Mouse (Mus musculus) MEL (cell line): ENCODE data around the gene Nr2f1. TPM values are rescaled to one million over a fixed set of nuclear protein-coding genes. Genes with fewer than 3 reads are reported as not detected.

ENCODE experiments used
- DNase-seq: peaks from one replicate; pipeline ENCODE4 v3.0.0; 2011; ENCODE audit warnings: low read depth, low spot score
- H3K27ac ChIP-seq: 2 replicates; pipeline ENCODE4 v1.5.1; 2012; ENCODE audit warnings: low read depth, mild to moderate bottlenecking, control low read depth, low read length, moderate library complexity; ENCODE audit not compliant: control insufficient read depth
- H3K27me3 ChIP-seq, 2 experiments: fragments of 150-350 bp in 1 of 2; sonication (generic) in 1 of 2; 2 replicates each; pipeline ENCODE4 v1.6.1; 2012; ENCODE audit warnings: low read length in 2 of 2, mild to moderate bottlenecking in 2 of 2, improper control_type of control experiment in 1 of 2, moderate library complexity in 1 of 2; ENCODE audit not compliant: insufficient read depth in 2 of 2, control insufficient read depth in 1 of 2
- H3K36me3 ChIP-seq, 2 experiments: 2 replicates each; pipeline ENCODE4 v1.6.1; 2012 to 2014; ENCODE audit warnings: low read length in 2 of 2, improper control_type of control experiment in 1 of 2, inconsistent platforms in 1 of 2, mild to moderate bottlenecking in 1 of 2; ENCODE audit not compliant: insufficient read depth in 2 of 2, control insufficient read depth in 1 of 2
- H3K4me1 ChIP-seq, 2 experiments: fragments of 150-350 bp in 1 of 2; sonication (generic) in 1 of 2; 2 replicates each; pipeline ENCODE4 v1.6.1; 2012; ENCODE audit warnings: low read length in 2 of 2, improper control_type of control experiment in 1 of 2, mild to moderate bottlenecking in 1 of 2; ENCODE audit not compliant: insufficient read depth in 2 of 2, control insufficient read depth in 1 of 2
- H3K4me3 ChIP-seq, 2 experiments: fragments of 150-350 bp in 1 of 2; sonication (generic) in 1 of 2; 2 replicates each; pipeline ENCODE4 v1.5.1; 2012; ENCODE audit warnings: low read depth in 2 of 2, low read length in 2 of 2, mild to moderate bottlenecking in 2 of 2, moderate library complexity in 2 of 2, control low read depth in 1 of 2, improper control_type of control experiment in 1 of 2; ENCODE audit not compliant: control insufficient read depth in 1 of 2, insufficient read depth in 1 of 2
- H3K79me2 ChIP-seq: 2 replicates; pipeline ENCODE4 v1.6.1; 2012; ENCODE audit warnings: mild to moderate bottlenecking, low read length, moderate library complexity; ENCODE audit not compliant: control insufficient read depth, poor library complexity, insufficient read depth
- H3K9ac ChIP-seq: 2 replicates; pipeline ENCODE4 v1.6.1; 2012; ENCODE audit warnings: low read depth, mild to moderate bottlenecking, control low read depth, low read length, moderate library complexity; ENCODE audit not compliant: control insufficient read depth, poor library complexity, severe bottlenecking
- H3K9me3 ChIP-seq: fragments of 150-350 bp; sonication (generic); replicated peaks from 2 replicates; pipeline ENCODE4 v1.6.1; 2012; ENCODE audit warnings: mild to moderate bottlenecking, low read length, improper control_type of control experiment, moderate library complexity; ENCODE audit not compliant: insufficient read depth
- BHLHE40 ChIP-seq: IDR thresholded peaks from 2 replicates; pipeline ENCODE4 v1.6.1; 2012; ENCODE audit warnings: low read depth, mild to moderate bottlenecking, inconsistent platforms, low read length, improper control_type of control experiment, borderline replicate concordance
- CHD1 ChIP-seq: IDR thresholded peaks from 2 replicates; pipeline ENCODE4 v1.6.1; 2012; ENCODE audit warnings: low read depth, mild to moderate bottlenecking, inconsistent platforms, low read length, improper control_type of control experiment
- CHD2 ChIP-seq: IDR thresholded peaks from 2 replicates; pipeline ENCODE4 v1.6.1; 2011; ENCODE audit warnings: low read length, improper control_type of control experiment
- CTCF ChIP-seq, 3 experiments: IDR thresholded peaks in 2 of 3; conservative IDR thresholded peaks in 1 of 3; 2 replicates each; pipeline ENCODE4 v1.5.1; 2011 to 2012; ENCODE audit warnings: low read length in 3 of 3, low read depth in 2 of 3, mild to moderate bottlenecking in 2 of 3, improper control_type of control experiment in 1 of 3, inconsistent platforms in 1 of 3, mixed read lengths in 1 of 3, moderate library complexity in 1 of 3; ENCODE audit not compliant: control insufficient read depth in 1 of 3, insufficient read depth in 1 of 3, poor library complexity in 1 of 3, severe bottlenecking in 1 of 3
- E2F4 ChIP-seq: IDR thresholded peaks from 2 replicates; pipeline ENCODE4 v1.6.1; 2011; ENCODE audit warnings: low read depth, low read length, improper control_type of control experiment, borderline replicate concordance
- ELF1 ChIP-seq: IDR thresholded peaks from 2 replicates; pipeline ENCODE4 v1.6.1; 2014; ENCODE audit warnings: low read depth, mild to moderate bottlenecking, inconsistent platforms, low read length, improper control_type of control experiment, moderate library complexity
- ETS1 ChIP-seq: IDR thresholded peaks from 2 replicates; pipeline ENCODE4 v1.6.1; 2012; ENCODE audit warnings: low read depth, mild to moderate bottlenecking, inconsistent platforms, low read length, improper control_type of control experiment, moderate library complexity
- GABPA ChIP-seq: IDR thresholded peaks from 2 replicates; pipeline ENCODE4 v1.6.1; 2012; ENCODE audit warnings: low read depth, mild to moderate bottlenecking, inconsistent platforms, low read length, improper control_type of control experiment, moderate library complexity
- KAT2A ChIP-seq: conservative IDR thresholded peaks from 2 replicates; pipeline ENCODE4 v1.6.1; 2012; ENCODE audit warnings: low read depth, low read length, improper control_type of control experiment, inconsistent platforms
- MAFK ChIP-seq: IDR thresholded peaks from 2 replicates; pipeline ENCODE4 v1.6.1; 2011; ENCODE audit warnings: low read depth, mild to moderate bottlenecking, low read length, improper control_type of control experiment, borderline replicate concordance
- MEF2A ChIP-seq: IDR thresholded peaks from 2 replicates; pipeline ENCODE4 v1.6.1; 2014; ENCODE audit warnings: low read depth, mild to moderate bottlenecking, inconsistent platforms, low read length, improper control_type of control experiment; ENCODE audit not compliant: poor library complexity, insufficient replicate concordance, severe bottlenecking; ENCODE audit errors: extremely low read depth
- MXI1 ChIP-seq: IDR thresholded peaks from 2 replicates; pipeline ENCODE4 v1.6.1; 2011; ENCODE audit warnings: mild to moderate bottlenecking, low read depth, low read length, improper control_type of control experiment
- MYB ChIP-seq: IDR thresholded peaks from 2 replicates; pipeline ENCODE4 v1.6.1; 2011; ENCODE audit warnings: mild to moderate bottlenecking, low read depth, low read length, improper control_type of control experiment
- POLR2A ChIP-seq, 2 experiments: IDR thresholded peaks; 2 replicates each; pipeline ENCODE4 v1.6.1; 2011 to 2012; ENCODE audit warnings: low read length in 2 of 2, mild to moderate bottlenecking in 2 of 2, control low read depth in 1 of 2, improper control_type of control experiment in 1 of 2, low read depth in 1 of 2, moderate library complexity in 1 of 2; ENCODE audit not compliant: control insufficient read depth in 1 of 2, insufficient read depth in 1 of 2, poor library complexity in 1 of 2
- POLR2AphosphoS2 ChIP-seq: IDR thresholded peaks from 2 replicates; pipeline ENCODE4 v1.6.1; 2011; ENCODE audit warnings: low read length, improper control_type of control experiment
- RAD21 ChIP-seq: IDR thresholded peaks from 2 replicates; pipeline ENCODE4 v1.6.1; 2011; ENCODE audit warnings: mild to moderate bottlenecking, low read depth, low read length, improper control_type of control experiment
- RCOR1 ChIP-seq: IDR thresholded peaks from 2 replicates; pipeline ENCODE4 v1.6.1; 2012; ENCODE audit warnings: low read depth, mild to moderate bottlenecking, inconsistent platforms, low read length, improper control_type of control experiment
- SIN3A ChIP-seq: IDR thresholded peaks from 2 replicates; pipeline ENCODE4 v1.6.1; 2012; ENCODE audit warnings: low read length, improper control_type of control experiment, inconsistent platforms
- SMC3 ChIP-seq: IDR thresholded peaks from 2 replicates; pipeline ENCODE4 v1.6.1; 2011; ENCODE audit warnings: low read depth, low read length, improper control_type of control experiment
- TAL1 ChIP-seq: IDR thresholded peaks from 2 replicates; pipeline ENCODE4 v1.6.1; 2012; ENCODE audit warnings: mild to moderate bottlenecking, inconsistent platforms, low read length, moderate library complexity, mixed read lengths
- TBP ChIP-seq: IDR thresholded peaks from 2 replicates; pipeline ENCODE4 v1.8.0; 2011; ENCODE audit warnings: low read depth, low read length, improper control_type of control experiment
- TCF12 ChIP-seq: IDR thresholded peaks from 2 replicates; pipeline ENCODE4 v1.6.1; 2014; ENCODE audit warnings: low read depth, mild to moderate bottlenecking, inconsistent platforms, low read length, improper control_type of control experiment, moderate library complexity
- UBTF ChIP-seq: IDR thresholded peaks from 2 replicates; pipeline ENCODE4 v1.6.1; 2012; ENCODE audit warnings: low read depth, mild to moderate bottlenecking, inconsistent platforms, low read length, improper control_type of control experiment, moderate library complexity, borderline replicate concordance; ENCODE audit not compliant: insufficient read depth
- USF1 ChIP-seq: IDR thresholded peaks from 2 replicates; pipeline ENCODE4 v1.6.1; 2014; ENCODE audit warnings: low read depth, mild to moderate bottlenecking, inconsistent platforms, low read length, improper control_type of control experiment, moderate library complexity
- USF2 ChIP-seq, 2 experiments: IDR thresholded peaks; 2 replicates each; pipeline ENCODE4 v1.6.1; 2011 to 2012; ENCODE audit warnings: improper control_type of control experiment in 2 of 2, low read length in 2 of 2, borderline replicate concordance in 1 of 2, inconsistent platforms in 1 of 2, low read depth in 1 of 2, mild to moderate bottlenecking in 1 of 2; ENCODE audit not compliant: insufficient read depth in 1 of 2
- ZC3H11A ChIP-seq: IDR thresholded peaks from 2 replicates; pipeline ENCODE4 v1.6.1; 2012; ENCODE audit warnings: low read depth, mild to moderate bottlenecking, inconsistent platforms, low read length, improper control_type of control experiment
- ZKSCAN1 ChIP-seq: IDR thresholded peaks from 2 replicates; pipeline ENCODE4 v1.6.1; 2012; ENCODE audit warnings: low read depth, mild to moderate bottlenecking, inconsistent platforms, low read length, improper control_type of control experiment, moderate library complexity
- ZNF384 ChIP-seq: IDR thresholded peaks from 2 replicates; pipeline ENCODE4 v1.6.1; 2012; ENCODE audit warnings: low read depth, mild to moderate bottlenecking, inconsistent platforms, low read length, improper control_type of control experiment
- polyA plus RNA-seq, 2 experiments: library from polyadenylated mRNA; stranded (reverse) in 1 of 2; unstranded in 1 of 2; fragments of >175 nt in 1 of 2; fragments of >200 nt in 1 of 2; gene quantifications; 2 replicates each; pipeline versions ENCODE4 v1.2.1 to v1.2.4; 2012; ENCODE audit warnings: low replicate concordance in 2 of 2, low read depth in 1 of 2; ENCODE audit not compliant: insufficient read length in 2 of 2, insufficient read depth in 1 of 2, missing spikeins in 1 of 2
- total RNA-seq: library from RNA; depleted of rRNA; stranded (reverse); fragments of 300-350 nt; gene quantifications from 2 replicates; pipeline ENCODE4 v1.2.3, GENCODE M21; 2012

The Nr2f1 gene
- total and polyA plus RNA-seq, 3 experiments = 9.9 to 27.1 TPM; not detected in 1

GRCm38 (mm10) chr13:78196236-78196796, 3.2 kb downstream of the Nr2f1 start:
- no peaks in the 10 kb centered on the region for H3K27me3 ChIP-seq

GRCm38 (mm10) chr13:78195601-78196115, 3.9 kb downstream of the Nr2f1 start:
- Histone ChIP-seq H3K27me3 (no peaks in the 10 kb centered on the region), H3K27ac (no peak overlapping the region), H3K36me3 (peaks cover 0 to 2% of the 10 kb centered on the region in 2 experiments; a peak in 1 of 4 replicates), H3K4me3 (no peak overlapping the region), H3K9ac (no peak overlapping the region), H3K79me2 (peaks cover 16% of the 10 kb centered on the region), H3K4me1 (no peaks in the 10 kb centered on the region; a peak in 1 of 4 replicates), H3K9me3 (no peaks in the 10 kb centered on the region)
- TF ChIP-seq MEF2A (no peak), MAFK (no peak), CHD2 (no peak), ETS1 (no peak), BHLHE40 (no peak), SMC3 (no peak), E2F4 (no peak), ZKSCAN1 (no peak), TBP (no peak), TAL1 (no peak), POLR2A (IDR thresholded peaks at IDR 0.05; ENCODE audit: control insufficient read depth in 1 of 2, insufficient read depth in 1 of 2, low read depth in 1 of 2, low read length in 2 of 2, poor library complexity in 1 of 2) (no peak), UBTF (no peak), CHD1 (no peak), USF1 (no peak), MXI1 (no peak), KAT2A (no peak), ZNF384 (no peak), CTCF (IDR thresholded peaks at IDR 0.05 in 2 of 3, conservative IDR thresholded peaks at IDR 0.05 in 1 of 3; ENCODE audit: control insufficient read depth in 1 of 3, insufficient read depth in 1 of 3, low read depth in 2 of 3, low read length in 3 of 3, poor library complexity in 1 of 3, severe bottlenecking in 1 of 3) (no peak), ELF1 (no peak)
- no peak for DNase-seq

More at GRCm38 (mm10) chr13:78196236-78196796, 3.2 kb downstream of the Nr2f1 start:
- Histone ChIP-seq H3K4me1 (no peaks in the 10 kb centered on the region; a peak in 1 of 4 replicates), H3K79me2 (peaks cover 16% of the 10 kb centered on the region), H3K27ac (no peak overlapping the region), H3K4me3 (no peak overlapping the region), H3K36me3 (peaks cover 0 to 2% of the 10 kb centered on the region in 2 experiments; a peak in 1 of 4 replicates), H3K9me3 (no peaks in the 10 kb centered on the region), H3K9ac (no peak overlapping the region)
- TF ChIP-seq CTCF (IDR thresholded peaks at IDR 0.05 in 2 of 3, conservative IDR thresholded peaks at IDR 0.05 in 1 of 3; ENCODE audit: control insufficient read depth in 1 of 3, insufficient read depth in 1 of 3, low read depth in 2 of 3, low read length in 3 of 3, poor library complexity in 1 of 3, severe bottlenecking in 1 of 3) (no peak), MEF2A (no peak), CHD2 (no peak), TCF12 (no peak), MAFK (no peak), ZC3H11A (no peak), USF2 (IDR thresholded peaks at IDR 0.05; ENCODE audit: borderline replicate concordance in 1 of 2, insufficient read depth in 1 of 2, low read depth in 1 of 2, low read length in 2 of 2) (no peak), RAD21 (no peak), RCOR1 (no peak), GABPA (no peak), UBTF (no peak), TAL1 (no peak), BHLHE40 (no peak), MXI1 (no peak), MYB (no peak), CHD1 (no peak), SIN3A (no peak), POLR2AphosphoS2 (no peak)
- no peak for DNase-seq
